Mouse (Mus musculus) heart, embryonic 13.5 days (tissue): ENCODE measurements at regions not wholly inside any gene's neighbourhood (a gene's known extent, or its start where the extent isn't known, plus 50 kb on each side); places are given as distances from the start of the nearest gene placed in this dataset.

Source experiments
- ATAC-seq: fragments of 200-750 bp; cut with Nextera tagmentation; 2 replicates; pipeline ENCODE4 v1.8.0; 2017; ENCODE audit warnings: moderate TSS enrichment; ENCODE audit not compliant: insufficient number of reproducible peaks, low FRiP score, low TSS enrichment; ENCODE audit errors: extremely low read depth
- H3K27ac ChIP-seq: fragments of 300-500 bp; sonication (generic); replicated peaks from 2 replicates; pipeline ENCODE4 v1.5.1; 2015; ENCODE audit warnings: moderate library complexity, mild to moderate bottlenecking, inconsistent platforms
- H3K27me3 ChIP-seq: fragments of 300-500 bp; sonication (generic); replicated peaks from 2 replicates; pipeline ENCODE4 v1.6.1; 2015; ENCODE audit warnings: mild to moderate bottlenecking, inconsistent platforms
- H3K36me3 ChIP-seq: fragments of 300-500 bp; sonication (generic); 2 replicates; pipeline ENCODE4 v1.6.1; 2015; ENCODE audit warnings: mild to moderate bottlenecking, inconsistent platforms
- H3K4me1 ChIP-seq: fragments of 300-500 bp; sonication (generic); 2 replicates; pipeline ENCODE4 v1.6.1; 2015; ENCODE audit warnings: inconsistent platforms
- H3K4me2 ChIP-seq: fragments of 300-500 bp; sonication (generic); 2 replicates; pipeline ENCODE4 v1.6.1; 2015; ENCODE audit warnings: inconsistent platforms, mild to moderate bottlenecking, moderate library complexity
- H3K4me3 ChIP-seq: fragments of 300-500 bp; sonication (generic); 2 replicates; pipeline ENCODE4 v1.5.1; 2015; ENCODE audit warnings: moderate library complexity, mild to moderate bottlenecking, inconsistent platforms
- H3K9ac ChIP-seq: fragments of 300-500 bp; sonication (generic); 2 replicates; pipeline ENCODE4 v1.6.1; 2015; ENCODE audit warnings: inconsistent platforms, mild to moderate bottlenecking, moderate library complexity
- H3K9me3 ChIP-seq: fragments of 300-500 bp; sonication (generic); 2 replicates; pipeline ENCODE4 v1.6.1; 2016; ENCODE audit warnings: inconsistent platforms
- WGBS: fragments of 180-500 bp; shearing (Covaris S2); methylation state at CpG from one replicate; pipeline ENCODE4 v1.1.7; 2015; ENCODE audit warnings: mixed read lengths; 5-methylcytosine and 5-hydroxymethylcytosine counted together

GRCm38 (mm10) chr11:31769804-31770654, 98.3 kb upstream of the Bod1 start:
- peak overlapping the region; percentile 41 for H3K27ac ChIP-seq
- no peak overlapping the region for H3K4me3 ChIP-seq
- H3K9ac ChIP-seq = peak overlapping the region; percentile 50; the same call in 1 of the 2 replicates
- ATAC-seq = peak; percentile 51; the same call in 1 of the 2 replicates
- 0 out of 2 replicates have a peak, but pooled peaks cover 3% of the 10 kb centered on the region for H3K9me3 ChIP-seq
- WGBS = 67% methylated on average over 4 of the region's 4 CpGs
- H3K4me2 ChIP-seq = no peak overlapping the region
- H3K4me1 ChIP-seq = peaks cover 18% of the 10 kb centered on the region
- H3K27me3 ChIP-seq = no peaks in the 10 kb centered on the region
- H3K36me3 ChIP-seq = no peaks in the 10 kb centered on the region

GRCm38 (mm10) chr11:31770881-31771280, 99.2 kb upstream of the Bod1 start:
- Histone ChIP-seq H3K9me3 (0 out of 2 replicates have a peak, but pooled peaks cover 3% of the 10 kb centered on the region), H3K27ac (peak overlapping the region; percentile 41), H3K36me3 (no peaks in the 10 kb centered on the region), H3K4me2 (no peak overlapping the region), H3K27me3 (no peaks in the 10 kb centered on the region), H3K4me3 (no peak overlapping the region), H3K4me1 (peaks cover 18% of the 10 kb centered on the region), H3K9ac (peak overlapping the region; percentile 50; the same call in 1 of the 2 replicates)
- ATAC-seq = no peak
- WGBS = 57% methylated on average over 7 of the region's 7 CpGs

- Histone ChIP-seq H3K27ac (peak overlapping the region; percentile 41; the same call in 1 of the 2 replicates), H3K9ac (no peak overlapping the region), H3K36me3 (no peaks in the 10 kb centered on the region), H3K4me2 (no peak overlapping the region), H3K4me3 (no peak overlapping the region), H3K4me1 (peaks cover 18% of the 10 kb centered on the region), H3K27me3 (no peaks in the 10 kb centered on the region), H3K9me3 (0 out of 2 replicates have a peak, but pooled peaks cover 3% of the 10 kb centered on the region)
- WGBS = 86% methylated on average over 6 of the region's 6 CpGs
- no peak for ATAC-seq
These were observed 100.1 kb upstream of the Bod1 start for GRCm38 (mm10) chr11:31771491-31772439.

- no peak overlapping the region for H3K4me3 ChIP-seq
- no peaks in the 10 kb centered on the region for H3K27me3 ChIP-seq
- H3K36me3 ChIP-seq = no peaks in the 10 kb centered on the region
- 0 out of 2 replicates have a peak, but pooled peaks cover 3% of the 10 kb centered on the region for H3K9me3 ChIP-seq
- H3K4me2 ChIP-seq = no peak overlapping the region
- WGBS = 45% methylated on average over 8 of the region's 8 CpGs
- H3K4me1 ChIP-seq = peaks cover 20% of the 10 kb centered on the region
- no peak overlapping the region for H3K27ac ChIP-seq
- H3K9ac ChIP-seq = 0 out of 2 replicates have a peak overlapping the region, but pooled peaks have one; percentile 20
- no peak for ATAC-seq
These were observed 94.5 kb upstream of the Cpeb4 start for GRCm38 (mm10) chr11:31777531-31777930.

GRCm38 (mm10) chr11:31778766-31779165, 93.2 kb upstream of the Cpeb4 start:
- H3K36me3 ChIP-seq = no peaks in the 10 kb centered on the region
- H3K4me2 ChIP-seq = no peak overlapping the region
- H3K4me3 ChIP-seq = no peak overlapping the region
- 73% methylated on average over 4 of the region's 4 CpGs for WGBS
- H3K4me1 ChIP-seq = peaks cover 20% of the 10 kb centered on the region
- ATAC-seq = no peak
- no peak overlapping the region for H3K27ac ChIP-seq
- no peak overlapping the region for H3K9ac ChIP-seq
- peaks cover 9% of the 10 kb centered on the region for H3K9me3 ChIP-seq
- no peaks in the 10 kb centered on the region for H3K27me3 ChIP-seq

- no peaks in the 10 kb centered on the region for H3K27me3 ChIP-seq
- no peak overlapping the region for H3K4me3 ChIP-seq
- no peak overlapping the region for H3K9ac ChIP-seq
- no peak overlapping the region for H3K4me2 ChIP-seq
- H3K27ac ChIP-seq = no peak overlapping the region
- no peak for ATAC-seq
- no peaks in the 10 kb centered on the region for H3K36me3 ChIP-seq
- peaks cover 20% of the 10 kb centered on the region for H3K4me1 ChIP-seq
- peaks cover 9% of the 10 kb centered on the region for H3K9me3 ChIP-seq
- WGBS = 69% methylated on average over 2 of the region's 2 CpGs
These were observed 92.7 kb upstream of the Cpeb4 start for GRCm38 (mm10) chr11:31779267-31779666.

GRCm38 (mm10) chr11:31780969-31781368, 91.0 kb upstream of the Cpeb4 start:
- Histone ChIP-seq H3K4me2 (no peak overlapping the region), H3K27me3 (no peaks in the 10 kb centered on the region), H3K9ac (no peak overlapping the region), H3K4me1 (peaks cover 20% of the 10 kb centered on the region), H3K4me3 (no peak overlapping the region), H3K9me3 (peaks cover 9% of the 10 kb centered on the region), H3K36me3 (no peaks in the 10 kb centered on the region), H3K27ac (no peak overlapping the region)
- 78% methylated on average over 6 of the region's 6 CpGs for WGBS
- no peak for ATAC-seq

- peaks cover 20% of the 10 kb centered on the region for H3K4me1 ChIP-seq
- ATAC-seq = no peak
- H3K9me3 ChIP-seq = peaks cover 9% of the 10 kb centered on the region
- no peak overlapping the region for H3K4me2 ChIP-seq
- no peak overlapping the region for H3K4me3 ChIP-seq
- no peaks in the 10 kb centered on the region for H3K36me3 ChIP-seq
- H3K27ac ChIP-seq = no peak overlapping the region
- no peak overlapping the region for H3K9ac ChIP-seq
- 69% methylated on average over 6 of the region's 6 CpGs for WGBS
- no peaks in the 10 kb centered on the region for H3K27me3 ChIP-seq
These were observed 90.4 kb upstream of the Cpeb4 start for GRCm38 (mm10) chr11:31781605-31782004.

GRCm38 (mm10) chr11:31783506-31784063, 88.4 kb upstream of the Cpeb4 start:
- Histone ChIP-seq H3K27me3 (no peaks in the 10 kb centered on the region), H3K4me3 (no peak overlapping the region), H3K9ac (no peak overlapping the region), H3K4me2 (no peak overlapping the region), H3K36me3 (no peaks in the 10 kb centered on the region), H3K27ac (no peak overlapping the region), H3K4me1 (peaks cover 10% of the 10 kb centered on the region; the same call in 1 of the 2 replicates), H3K9me3 (peaks cover 9% of the 10 kb centered on the region)
- ATAC-seq = no peak
- 77% methylated on average over 4 of the region's 4 CpGs for WGBS

- Histone ChIP-seq H3K4me3 (no peak overlapping the region), H3K9me3 (peaks cover 9% of the 10 kb centered on the region), H3K4me1 (peaks cover 7% of the 10 kb centered on the region; the same call in 1 of the 2 replicates), H3K9ac (no peak overlapping the region), H3K27me3 (no peaks in the 10 kb centered on the region), H3K27ac (no peak overlapping the region), H3K4me2 (no peak overlapping the region), H3K36me3 (no peaks in the 10 kb centered on the region)
- 82% methylated on average over 6 of the region's 6 CpGs for WGBS
- no peak for ATAC-seq
These were observed 87.6 kb upstream of the Cpeb4 start for GRCm38 (mm10) chr11:31784332-31784901.
